Mouse (Mus musculus): ENCODE measurements around the gene Pip4k2a. TPM values are rescaled to one million over a fixed set of nuclear protein-coding genes. Genes with fewer than 3 reads are reported as not detected.

Pip4k2a gene
- polyA plus RNA-seq, 2 experiments from 2014 or later, result 17.7 to 18.7 TPM

GRCm38 (mm10) chr2:18923098-18923649 is 74.8 kb downstream of the Pip4k2a start:
- no peak for ATAC-seq

- ATAC-seq, result no peak
Measured at GRCm38 (mm10) chr2:18921570-18922180, 76.3 kb downstream of the Pip4k2a start.

- ATAC-seq, result peak; percentile 50
Measured at GRCm38 (mm10) chr2:18920461-18920877, 77.5 kb downstream of the Pip4k2a start.

- no peak for ATAC-seq
Measured at GRCm38 (mm10) chr2:18919797-18920354, 78.0 kb downstream of the Pip4k2a start.

GRCm38 (mm10) chr2:18917838-18918237 is 80.1 kb downstream of the Pip4k2a start:
- ATAC-seq, result no peak

- ATAC-seq, result peak; percentile 54
Measured at GRCm38 (mm10) chr2:18917380-18917750, 80.6 kb downstream of the Pip4k2a start.

GRCm38 (mm10) chr2:18916615-18917379 is 81.1 kb downstream of the Pip4k2a start:
- peak; percentile 35 for ATAC-seq

GRCm38 (mm10) chr2:18916042-18916407 is 81.9 kb downstream of the Pip4k2a start:
- no peak for ATAC-seq

- no peak for ATAC-seq
Measured at GRCm38 (mm10) chr2:18915372-18916041, 82.4 kb downstream of the Pip4k2a start.

- ATAC-seq, result no peak
Measured at GRCm38 (mm10) chr2:18914750-18915149, 83.2 kb downstream of the Pip4k2a start.

- ATAC-seq, result no peak
Measured at GRCm38 (mm10) chr2:18913642-18914041, 84.3 kb downstream of the Pip4k2a start.

- no peak for ATAC-seq
Measured at GRCm38 (mm10) chr2:18911251-18911934, 86.5 kb downstream of the Pip4k2a start.

GRCm38 (mm10) chr2:18910209-18910608 is 87.7 kb downstream of the Pip4k2a start:
- ATAC-seq, result peak; percentile 47

- peak; percentile 38 for ATAC-seq
Measured at GRCm38 (mm10) chr2:18909713-18910112, 88.2 kb downstream of the Pip4k2a start.

GRCm38 (mm10) chr2:18907269-18907668 is 90.7 kb downstream of the Pip4k2a start:
- ATAC-seq, result no peak

GRCm38 (mm10) chr2:18906421-18907084 is 91.4 kb downstream of the Pip4k2a start:
- no peak for ATAC-seq

- no peak for ATAC-seq
Measured at GRCm38 (mm10) chr2:18903301-18904068, 94.4 kb downstream of the Pip4k2a start.

- ATAC-seq, result no peak
Measured at GRCm38 (mm10) chr2:18901133-18901532, 96.8 kb downstream of the Pip4k2a start.

- no peak for ATAC-seq
Measured at GRCm38 (mm10) chr2:18900635-18901034, 97.3 kb downstream of the Pip4k2a start.

GRCm38 (mm10) chr2:18897742-18898256 is 100.1 kb downstream of the Pip4k2a start:
- ATAC-seq, result peak; percentile 91

GRCm38 (mm10) chr2:18896015-18896414 is 101.9 kb downstream of the Pip4k2a start:
- ATAC-seq, result no peak

All from activated CD4-positive, CD25-positive, alpha-beta regulatory T cell, adult 4 months (primary cell).